Mouse (Mus musculus): ENCODE measurements around the gene Mroh7. TPM values are rescaled to one million over a fixed set of nuclear protein-coding genes. Genes with fewer than 3 reads are reported as not detected.
A peak's percentile ranks its signal among the peaks of the same experiment; 100 is the strongest.

The Mroh7 gene
- total RNA-seq, 2 experiments from 2014 or later = 2.7 to 3.2 TPM

GRCm38 (mm10) chr4:106700798-106701197, 29.9 kb downstream of the Mroh7 start:
- no peak for DNase-seq (ENCODE audit: low spot score in 2 of 2)

GRCm38 (mm10) chr4:106699989-106700388, 30.7 kb downstream of the Mroh7 start:
- DNase-seq (ENCODE audit: low spot score in 2 of 2) = no peak

GRCm38 (mm10) chr4:106693841-106694430, 36.8 kb downstream of the Mroh7 start:
- DNase-seq (ENCODE audit: low spot score in 2 of 2) = no peak

- no peak for DNase-seq (ENCODE audit: low spot score in 2 of 2)
Measured at GRCm38 (mm10) chr4:106688636-106689296, 42.0 kb downstream of the Mroh7 start.

- no peak for DNase-seq (ENCODE audit: low spot score in 2 of 2)
Measured at GRCm38 (mm10) chr4:106680955-106681354, 49.8 kb downstream of the Mroh7 start.

- no peak for DNase-seq (ENCODE audit: low spot score in 2 of 2)
Measured at GRCm38 (mm10) chr4:106679152-106679551, 51.6 kb downstream of the Mroh7 start.

GRCm38 (mm10) chr4:106678442-106679118, 52.1 kb downstream of the Mroh7 start, which contains the start of gene Ttc4:
Gene Ttc4 (minus strand): TSS chr4:106678944.
- peak; percentile 77 to 84 for DNase-seq (ENCODE audit: low spot score in 2 of 2)

GRCm38 (mm10) chr4:106676749-106677148, 54.0 kb downstream of the Mroh7 start:
- DNase-seq (ENCODE audit: low spot score in 2 of 2) = no peak

GRCm38 (mm10) chr4:106666546-106666945, 64.2 kb downstream of the Mroh7 start:
- DNase-seq (ENCODE audit: low spot score in 2 of 2) = no peak

GRCm38 (mm10) chr4:106665673-106666072, 65.1 kb downstream of the Mroh7 start:
- no peak for DNase-seq (ENCODE audit: low spot score in 2 of 2)

GRCm38 (mm10) chr4:106665269-106665668, 65.5 kb downstream of the Mroh7 start:
- DNase-seq (ENCODE audit: low spot score in 2 of 2) = no peak

GRCm38 (mm10) chr4:106664697-106665096, 66.0 kb downstream of the Mroh7 start:
- no peak for DNase-seq (ENCODE audit: low spot score in 2 of 2)

- DNase-seq (ENCODE audit: low spot score in 2 of 2) = no peak
Measured at GRCm38 (mm10) chr4:106663956-106664470, 66.7 kb downstream of the Mroh7 start.

- no peak for DNase-seq (ENCODE audit: low spot score in 2 of 2)
Measured at GRCm38 (mm10) chr4:106655681-106656080, 75.0 kb downstream of the Mroh7 start.

- no peak for DNase-seq (ENCODE audit: low spot score in 2 of 2)
Measured at GRCm38 (mm10) chr4:106653051-106653450, 77.7 kb downstream of the Mroh7 start.

GRCm38 (mm10) chr4:106652546-106652945, 78.2 kb downstream of the Mroh7 start:
- DNase-seq (ENCODE audit: low spot score in 2 of 2) = no peak

- DNase-seq (ENCODE audit: low spot score in 2 of 2) = peak; percentile 92 to 97
Measured at GRCm38 (mm10) chr4:106650833-106651527, 79.7 kb downstream of the Mroh7 start, which contains the start of gene Pars2. Gene Pars2 (plus strand): TSS chr4:106651069.

- DNase-seq (ENCODE audit: low spot score in 2 of 2) = no peak
Measured at GRCm38 (mm10) chr4:106647137-106647536, 83.6 kb downstream of the Mroh7 start.

- no peak for DNase-seq (ENCODE audit: low spot score in 2 of 2)
Measured at GRCm38 (mm10) chr4:106645797-106646196, 84.9 kb downstream of the Mroh7 start.

GRCm38 (mm10) chr4:106644218-106644610, 86.5 kb downstream of the Mroh7 start:
- DNase-seq (ENCODE audit: low spot score in 2 of 2) = no peak

GRCm38 (mm10) chr4:106643483-106644217, 87.1 kb downstream of the Mroh7 start:
- DNase-seq (ENCODE audit: low spot score in 2 of 2) = no peak

Data from adrenal gland, postnatal 4 days (tissue).